Mouse (Mus musculus) cerebellum, postnatal 14 days (tissue): ENCODE results near the gene Lag3.

Source experiments
- DNase-seq, 2 experiments: peaks; one replicate each; pipeline ENCODE4 v3.0.0; 2021; ENCODE audit warnings: mixed read lengths in 2 of 2

Gene Lag3

GRCm38 (mm10) chr6:124858561-124859318, 52.8 kb downstream of the Lag3 start:
- DNase-seq: peak in 1 of 2 experiments; percentile 33

GRCm38 (mm10) chr6:124857840-124858530, 53.5 kb downstream of the Lag3 start:
- DNase-seq: peak in 1 of 2 experiments; percentile 36

GRCm38 (mm10) chr6:124856916-124857839, 54.3 kb downstream of the Lag3 start, which contains the start of gene P3h3:
TSS of gene P3h3 (minus strand) at chr6:124857752.
- DNase-seq: peak; percentile 94

- peak; percentile 74 to 85 for DNase-seq
Measured at GRCm38 (mm10) chr6:124856321-124856720, 55.2 kb downstream of the Lag3 start.

- no peak for DNase-seq
Measured at GRCm38 (mm10) chr6:124854647-124855046, 56.9 kb downstream of the Lag3 start.
